Mouse (Mus musculus): ENCODE data around the gene Apol6.

GRCm38 (mm10) chr15:77003868-77004215 is 40.7 kb upstream of the Apol6 start:
- TF ChIP-seq POLR2A (IDR thresholded peaks at IDR 0.05; ENCODE audit: low read depth, low read length) (no peak), CTCF (IDR thresholded peaks at IDR 0.05; ENCODE audit: extremely low read depth, insufficient read length, insufficient replicate concordance, low read depth, low read length) (peak; percentile 74; the same call in 1 of the 2 replicates)

Measured in small intestine, adult 2 months (tissue).